Mouse (Mus musculus) heart, postnatal 25 days (tissue): ENCODE data around the gene Tbx3. TPM values are rescaled to one million over a fixed set of nuclear protein-coding genes. Genes with fewer than 3 reads are reported as not detected.

Source experiments
- DNase-seq: peaks from one replicate; pipeline ENCODE4 v3.0.0; 2022; ENCODE audit warnings: low spot score
- intact Hi-C: fragments of 180-260 bp; cut with DNase I; formaldehyde crosslinking; loops from one replicate; pipeline ENCODE4 v1.15.1; 2025
- total RNA-seq, 2 experiments: library from RNA; stranded (reverse); gene quantifications; 2 replicates each; pipeline ENCODE4 v1.2.3; 2021

Tbx3 gene
- total RNA-seq, 2 experiments from 2014 or later: 9.3 to 13.2 TPM

DNA sequence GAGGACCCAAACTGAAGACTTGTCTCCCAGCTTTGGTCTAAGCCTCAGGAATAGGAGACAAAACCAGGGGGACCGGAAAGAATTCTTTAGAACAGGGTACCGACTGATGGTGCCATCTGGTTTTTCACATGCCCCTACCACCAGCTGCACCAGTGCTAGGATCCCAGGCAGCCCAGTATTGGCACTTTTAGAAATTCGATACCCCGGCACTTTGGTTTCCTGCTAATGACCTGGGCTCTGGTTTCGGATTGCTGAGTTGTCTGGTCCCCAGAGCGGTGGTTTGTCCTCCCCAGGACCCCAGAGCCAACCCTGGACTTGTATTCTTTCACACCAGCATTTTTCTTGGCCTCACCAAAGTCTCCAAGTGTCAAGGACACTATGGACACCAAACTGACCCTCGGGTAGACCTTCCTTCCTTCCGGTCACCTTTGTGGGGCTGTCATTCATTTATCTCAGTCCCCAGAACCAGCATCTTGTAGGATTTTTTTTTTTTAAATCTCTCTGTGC is 18.5 kb downstream of the Tbx3 start:
- intact Hi-C loops: no loop called here
- no peak for DNase-seq

DNA sequence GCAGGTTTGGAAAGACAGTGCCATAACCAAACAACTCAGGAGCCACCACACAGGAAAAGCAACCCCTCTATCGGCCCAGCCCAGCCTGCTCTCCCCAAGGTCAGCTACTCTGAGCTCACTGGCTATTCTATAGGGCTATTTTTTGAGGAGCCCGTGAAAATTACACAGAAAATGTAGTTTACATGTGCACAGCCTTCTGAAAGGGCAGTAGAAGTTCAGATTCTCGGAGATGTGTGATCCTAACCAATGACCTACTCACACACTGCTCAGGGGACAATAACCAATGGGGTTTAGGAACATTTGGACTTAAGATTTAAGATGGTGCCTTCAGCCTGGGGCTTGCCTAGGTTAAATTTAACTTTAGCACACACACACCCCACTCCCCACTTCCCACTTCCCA is 19.0 kb downstream of the Tbx3 start:
- intact Hi-C loops: no loop called here
- no peak for DNase-seq

DNA sequence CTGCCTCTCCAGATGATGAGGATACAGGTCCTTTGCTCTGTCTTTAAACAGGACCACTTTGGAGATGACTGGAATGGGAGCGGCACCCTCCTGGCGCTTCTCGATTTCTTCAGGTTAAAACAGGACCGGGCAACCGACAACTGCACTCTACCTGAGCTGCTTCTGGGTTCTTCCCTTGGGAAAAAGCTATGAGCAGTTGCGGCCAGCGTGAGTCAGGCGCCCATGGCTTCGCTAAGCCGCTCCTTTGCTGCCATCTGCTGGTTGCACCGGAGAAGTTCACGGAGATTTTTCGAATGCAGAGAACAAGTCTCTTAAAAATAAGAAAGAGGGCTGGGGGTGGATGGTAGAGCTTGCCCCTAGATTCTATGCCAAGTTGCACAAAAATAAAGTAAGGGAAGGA is 20.6 kb downstream of the Tbx3 start:
- no peak for DNase-seq
- intact Hi-C loops: loop anchor here (1.0 kb wide), 2 partner anchors 812 to 910 kb away; no protein-coding TSS in a partner anchor

DNA sequence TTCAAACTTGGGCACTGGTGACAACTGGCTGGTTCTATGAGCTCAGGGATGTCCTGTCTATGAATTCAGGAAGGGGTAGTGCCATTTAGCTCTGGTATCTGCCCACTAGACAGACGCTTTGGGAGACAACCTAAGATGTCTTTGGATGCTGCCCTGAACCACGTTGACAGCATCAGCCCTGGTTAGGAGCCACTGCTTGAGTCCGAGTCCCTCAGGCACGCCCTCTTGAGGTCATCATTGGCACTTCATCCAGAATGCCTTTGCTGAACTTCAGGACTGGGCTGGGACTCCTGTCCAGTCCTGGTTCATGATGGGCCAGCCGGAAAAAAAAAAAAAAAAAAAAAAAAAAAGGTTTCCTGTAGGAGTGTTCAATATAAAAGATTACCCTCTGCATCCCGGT is 22.0 kb downstream of the Tbx3 start:
- DNase-seq: no peak
- intact Hi-C loops: no loop called here

DNA sequence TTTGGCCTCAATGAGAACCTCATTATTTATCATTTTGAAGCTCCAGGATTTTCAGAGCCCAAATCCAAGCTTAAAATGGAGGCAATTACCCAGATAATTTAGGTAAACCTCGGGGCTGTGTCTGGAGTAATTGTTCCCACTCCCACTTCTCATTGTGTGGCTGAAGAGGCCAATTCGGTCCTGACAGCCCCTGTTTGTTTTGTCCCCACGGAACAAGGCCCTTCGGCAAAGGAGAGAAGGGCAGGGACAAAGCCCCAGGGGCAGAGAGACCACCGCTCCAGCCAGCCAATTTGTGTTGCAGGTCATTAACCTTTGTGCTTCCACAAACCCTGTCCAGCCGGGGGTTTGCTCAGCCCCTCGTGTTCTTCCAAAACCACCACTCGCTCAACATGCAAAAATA is 24.4 kb downstream of the Tbx3 start:
- intact Hi-C loops: no loop called here
- DNase-seq: no peak

DNA sequence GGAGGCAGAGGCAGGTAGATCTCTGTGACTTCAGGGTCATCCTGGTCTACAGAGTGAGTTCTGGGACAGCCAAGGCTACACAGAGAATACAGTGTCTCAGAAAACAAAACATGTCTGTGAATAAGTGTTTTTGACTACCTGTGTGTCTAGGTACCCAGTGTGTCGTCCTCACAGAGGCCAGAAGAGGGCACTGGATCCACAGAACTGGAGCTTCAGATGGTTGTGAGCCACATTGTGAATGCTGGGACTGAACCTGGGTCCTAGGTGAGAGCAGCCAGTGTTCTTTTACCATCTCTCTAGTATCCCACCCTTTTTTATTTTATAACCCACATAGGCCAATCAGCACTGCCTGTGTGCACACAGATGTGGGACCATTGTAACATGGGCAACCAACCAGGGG is 32.6 kb downstream of the Tbx3 start:
- intact Hi-C loops: no loop called here
- DNase-seq: no peak

DNA sequence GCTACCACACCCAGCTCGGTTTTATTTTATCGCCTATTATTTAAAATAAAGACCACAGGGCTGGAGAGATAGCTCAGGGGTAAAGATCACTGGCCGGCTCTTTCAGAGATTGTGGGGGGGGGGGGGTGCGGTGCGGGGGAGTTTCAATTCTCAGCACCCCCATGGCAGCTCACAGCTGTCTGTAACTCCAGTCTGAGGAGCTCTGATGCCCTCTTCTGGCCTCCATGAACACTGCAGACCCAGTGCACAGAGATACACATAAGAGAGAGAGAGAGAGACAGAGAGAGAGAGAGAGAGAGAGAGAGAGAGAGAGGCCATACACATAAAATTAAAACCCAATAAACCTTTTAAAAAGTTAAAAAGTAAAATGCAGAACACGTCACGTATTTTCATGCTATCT is 34.4 kb downstream of the Tbx3 start:
- intact Hi-C loops: no loop called here
- no peak for DNase-seq

DNA sequence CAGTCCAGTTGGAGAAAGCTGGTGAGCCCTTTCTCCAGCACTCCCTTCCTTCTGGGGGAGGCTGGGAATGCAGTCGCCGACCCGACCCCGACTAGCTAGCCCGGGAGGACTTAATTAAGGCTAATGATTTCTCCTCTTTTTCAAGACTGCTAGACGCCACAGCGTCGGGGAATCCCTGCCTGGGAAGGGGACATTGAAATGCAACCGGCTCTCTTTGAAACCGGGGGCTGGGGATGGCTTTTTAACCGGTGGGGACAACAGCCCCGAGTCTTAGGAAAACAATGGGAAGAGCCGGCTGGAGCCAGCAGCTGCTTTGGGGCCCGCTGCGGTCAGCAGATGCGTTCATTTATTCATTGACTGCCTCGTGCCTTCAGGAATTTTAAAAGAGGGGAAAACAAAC is 36.0 kb downstream of the Tbx3 start:
- DNase-seq: no peak
- intact Hi-C loops: no loop called here

DNA sequence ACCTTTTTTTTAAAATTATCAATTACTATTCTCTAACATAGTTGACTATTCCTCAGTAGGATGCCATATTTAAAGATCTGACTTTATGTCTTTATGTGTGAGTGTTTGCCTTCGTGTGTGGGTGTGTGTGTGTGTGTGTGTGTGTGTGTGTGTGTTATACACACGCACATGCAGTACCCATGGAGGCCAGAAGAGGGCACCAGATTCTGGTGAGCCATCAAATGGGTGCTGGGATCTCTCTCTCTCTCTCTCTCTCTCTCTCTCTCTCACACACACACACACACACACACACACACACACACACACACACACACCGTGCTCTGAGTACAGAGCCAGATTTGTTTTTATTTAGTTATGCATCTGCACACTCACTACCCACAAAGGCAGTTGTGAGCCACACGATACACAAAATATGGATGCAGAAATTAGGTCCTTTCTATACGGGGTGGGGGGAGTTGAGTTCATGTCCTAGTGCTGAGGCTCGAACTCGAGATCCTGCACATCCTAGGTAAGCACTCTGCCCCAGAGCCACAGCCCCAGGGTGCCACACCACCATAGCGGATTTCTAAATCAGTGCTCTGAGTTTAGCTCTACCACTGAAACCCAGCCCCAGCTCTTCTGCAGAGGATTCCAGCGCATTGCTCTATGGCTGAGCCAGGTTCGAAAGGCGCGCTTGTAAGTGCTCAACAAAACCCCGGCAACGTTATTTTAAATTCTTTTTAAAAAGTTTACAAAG is 38.5 kb downstream of the Tbx3 start:
- DNase-seq: no peak
- intact Hi-C loops: no loop called here

DNA sequence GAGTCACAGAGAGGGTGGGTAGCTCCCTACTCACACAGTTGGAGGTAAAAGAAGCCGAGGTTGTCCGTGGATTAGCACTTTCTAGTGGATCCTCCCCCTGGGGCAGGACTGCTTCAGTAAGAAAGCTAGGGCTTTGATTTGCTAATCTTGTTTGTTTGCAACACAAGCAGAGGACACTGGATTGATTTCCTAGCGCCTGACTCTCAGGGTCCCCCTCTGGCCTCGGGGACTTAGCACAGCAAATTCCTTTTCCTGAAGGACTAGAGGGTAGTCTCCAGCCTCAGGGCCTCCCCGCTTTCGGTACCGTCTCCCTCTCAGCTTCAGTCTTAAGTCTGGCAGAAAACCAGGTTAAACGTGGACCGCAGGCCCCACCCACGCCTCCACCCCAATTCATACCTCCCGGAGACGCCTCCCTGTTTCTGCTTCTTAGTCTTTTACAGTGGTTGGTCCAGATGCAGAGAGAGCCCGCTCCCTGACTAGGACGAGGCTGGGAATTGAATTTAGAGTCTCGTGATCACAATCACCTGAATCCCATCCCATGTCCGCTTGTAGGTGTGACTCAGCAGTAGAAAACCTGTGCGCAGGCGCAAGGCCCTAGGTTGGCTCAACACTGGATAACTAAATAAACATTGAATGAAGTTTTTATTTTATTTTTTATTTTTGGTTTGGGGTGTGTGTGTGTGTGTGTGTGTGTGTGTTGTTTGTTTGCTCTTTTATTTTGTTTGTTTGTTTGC is 39.5 kb downstream of the Tbx3 start:
- DNase-seq: no peak
- intact Hi-C loops: no loop called here

DNA sequence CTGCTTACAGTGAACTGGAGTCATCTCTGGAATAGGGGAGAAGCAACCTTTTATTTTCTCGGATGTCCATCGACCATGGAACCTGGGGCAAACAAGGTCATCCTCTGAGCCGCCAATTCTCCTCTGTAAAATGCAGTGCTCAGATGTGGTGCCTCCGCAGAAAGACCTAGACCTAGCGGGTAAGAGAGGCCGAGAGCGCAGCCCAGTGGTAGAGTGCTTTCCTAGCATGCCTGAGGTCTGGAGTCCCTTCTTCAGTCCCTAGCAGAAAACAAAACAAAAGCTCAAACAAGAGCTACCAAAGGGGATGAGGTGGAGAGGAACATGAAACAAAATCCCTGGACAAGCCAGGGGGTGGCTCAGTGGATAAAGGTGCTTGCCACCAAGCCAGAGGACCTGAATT is 40.3 kb downstream of the Tbx3 start:
- intact Hi-C loops: no loop called here

DNA sequence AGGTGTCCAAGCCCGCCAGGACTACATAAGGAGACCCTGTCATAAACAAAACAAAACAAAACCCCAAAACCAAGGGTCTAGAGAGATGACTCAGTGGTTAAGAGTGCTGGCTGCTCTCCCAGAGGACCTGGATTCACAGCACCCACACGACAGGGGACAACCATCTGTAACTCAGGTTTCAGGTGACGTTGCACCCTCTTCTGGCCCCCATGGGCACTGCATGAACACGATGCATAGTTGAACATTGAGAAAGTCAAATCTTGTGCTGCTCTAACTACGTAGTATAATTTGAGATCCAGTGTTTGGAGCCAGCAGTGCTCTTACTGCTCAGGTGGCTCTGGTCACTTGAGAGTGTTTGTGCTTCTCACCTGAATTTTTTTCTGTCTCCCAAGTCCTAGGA is 41.2 kb downstream of the Tbx3 start:
- intact Hi-C loops: loop anchor here (2.0 kb wide), 1 partner anchor 931 kb away; no protein-coding TSS in a partner anchor
- DNase-seq: no peak

More for the DNA sequence above, 40.3 kb downstream of the Tbx3 start:
- no peak for DNase-seq

DNA sequence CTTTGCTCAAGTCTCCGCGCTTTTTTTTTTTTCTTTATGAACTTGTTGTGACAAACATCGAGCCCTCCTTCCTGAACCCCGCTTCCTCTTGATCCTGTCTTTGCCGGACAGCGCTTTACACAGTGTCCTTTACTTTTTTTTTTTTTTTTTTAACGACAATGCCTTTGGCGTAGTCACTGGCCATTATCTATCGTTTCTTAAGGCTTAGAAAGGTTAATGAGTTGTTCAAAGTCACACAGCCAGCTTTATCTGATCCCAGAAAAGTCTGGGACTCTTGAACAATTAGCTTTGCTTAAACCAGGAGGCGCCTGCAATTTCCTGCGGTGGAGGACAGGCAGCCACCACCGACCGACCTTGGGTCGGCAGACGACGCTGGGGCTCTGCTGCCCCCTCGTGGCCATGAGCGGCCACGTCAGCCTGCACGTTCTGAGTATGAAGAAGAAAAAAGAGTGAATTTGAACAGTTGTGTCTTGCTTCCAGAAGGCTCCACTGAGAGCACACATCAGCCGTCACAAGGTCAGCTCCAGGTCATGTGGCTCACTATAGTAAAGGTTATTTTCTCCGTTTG is 42.3 kb downstream of the Tbx3 start:
- peak; percentile 44 for DNase-seq
- intact Hi-C loops: loop anchor here (2.0 kb wide), 1 partner anchor 932 kb away; no protein-coding TSS in a partner anchor

DNA sequence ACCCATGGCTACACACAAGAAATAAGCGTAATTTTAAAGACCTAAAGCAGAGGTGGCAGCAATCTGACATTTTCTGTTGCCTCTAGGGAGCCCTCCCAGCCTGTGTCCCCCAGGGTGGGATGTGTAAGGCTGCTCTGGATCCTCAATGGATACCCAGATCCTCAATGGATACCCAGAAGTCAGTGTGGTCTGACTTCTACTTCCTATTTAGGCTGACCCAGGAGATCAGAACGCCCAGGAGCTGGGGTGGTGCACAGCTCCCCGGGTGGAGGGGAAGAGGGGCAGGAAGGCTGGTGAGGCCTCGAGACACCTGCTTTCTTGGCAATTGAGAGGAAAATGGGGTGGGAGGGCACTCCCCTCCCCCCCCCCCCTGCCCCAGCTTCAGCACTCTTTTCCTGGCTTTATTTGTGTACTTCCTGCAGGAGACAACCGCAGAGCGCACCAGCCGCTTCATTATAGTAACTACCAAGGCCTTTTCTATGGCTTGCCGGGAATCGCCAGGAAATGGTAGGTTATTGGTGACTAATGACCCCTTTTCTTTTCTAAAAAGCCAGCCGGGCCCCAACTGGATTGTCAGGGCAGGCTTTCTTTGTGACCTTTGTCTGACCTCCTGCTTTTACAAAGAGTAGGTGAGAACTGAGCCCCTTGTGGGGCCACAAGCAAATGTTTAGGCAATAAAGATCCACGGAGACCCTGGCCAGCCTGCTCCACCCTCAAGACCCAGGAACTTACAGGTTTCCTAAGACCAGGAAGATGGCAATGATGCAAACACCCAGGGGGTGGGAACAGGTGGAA is 50.2 kb downstream of the Tbx3 start:
- intact Hi-C loops: no loop called here
- no peak for DNase-seq

DNA sequence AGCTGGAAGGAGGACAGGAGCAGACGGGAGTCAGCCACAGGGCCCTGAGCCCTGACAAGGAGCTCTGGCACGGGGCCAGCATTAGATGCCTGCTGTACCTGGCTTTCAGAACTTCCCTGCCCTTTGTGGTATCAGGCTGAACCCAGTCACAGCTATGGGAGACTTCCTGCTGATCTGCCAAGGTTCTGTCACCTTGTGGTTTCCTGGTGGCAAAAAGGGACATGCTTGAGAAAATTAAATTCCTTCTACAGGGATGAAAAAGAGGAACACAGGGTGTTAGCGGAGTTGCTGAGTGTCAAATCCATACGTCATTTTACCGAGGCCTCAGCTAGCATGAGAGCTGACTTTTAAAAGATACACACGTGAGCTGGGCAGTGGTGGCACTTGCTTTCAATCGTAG is 62.5 kb downstream of the Tbx3 start:
- no peak for DNase-seq

More for the DNA sequence above, 62.5 kb downstream of the Tbx3 start:
- intact Hi-C loops: no loop called here

Other genes starting within 250 kb of the Tbx3 start
- 10 to 100 TPM; 29.0 to 33.6 TPM for gene Tbx5, start 162.0 kb downstream of the Tbx3 start, total RNA-seq